Mouse (Mus musculus): ENCODE measurements around the gene Pou3f3. TPM values are rescaled to one million over a fixed set of nuclear protein-coding genes. Genes with fewer than 3 reads are reported as not detected.

Pou3f3 gene
- polyA plus RNA-seq, 1 experiment from 2014 or later = 0.21 TPM

GRCm38 (mm10) chr1:42699471-42699871 lies 3.9 kb downstream of the Pou3f3 start:
- Histone ChIP-seq H3K4me3 (ENCODE audit: low read length) (no peak overlapping the region), H3K27me3 (replicated peaks; ENCODE audit: control insufficient read depth, insufficient read depth, low read length) (peaks cover 86% of the 10 kb centered on the region), H3K9ac (ENCODE audit: low read depth, low read length) (no peak overlapping the region), H3K27ac (ENCODE audit: low read length) (no peak overlapping the region), H3K4me1 (ENCODE audit: control insufficient read depth, insufficient read depth, low read length) (peaks cover 33% of the 10 kb centered on the region), H3K4me2 (ENCODE audit: low read depth, low read length) (no peak overlapping the region), H3K36me3 (ENCODE audit: control insufficient read depth, insufficient read depth, low read length) (no peaks in the 10 kb centered on the region), H3K9me3 (ENCODE audit: control insufficient read depth, low read length) (no peaks in the 10 kb centered on the region)
- ATAC-seq = no peak
- WGBS = 3% methylated on average over 19 of the region's 19 CpGs

- WGBS = 15% methylated on average over 3 of the region's 3 CpGs
- H3K27me3 ChIP-seq (replicated peaks; ENCODE audit: control insufficient read depth, insufficient read depth, low read length) = peaks cover 86% of the 10 kb centered on the region
- H3K4me1 ChIP-seq (ENCODE audit: control insufficient read depth, insufficient read depth, low read length) = peaks cover 28% of the 10 kb centered on the region
- no peak overlapping the region for H3K4me3 ChIP-seq (ENCODE audit: low read length)
- no peak overlapping the region for H3K9ac ChIP-seq (ENCODE audit: low read depth, low read length)
- H3K9me3 ChIP-seq (ENCODE audit: control insufficient read depth, low read length) = no peaks in the 10 kb centered on the region
- no peaks in the 10 kb centered on the region for H3K36me3 ChIP-seq (ENCODE audit: control insufficient read depth, insufficient read depth, low read length)
- no peak for ATAC-seq
- no peak overlapping the region for H3K27ac ChIP-seq (ENCODE audit: low read length)
- no peak overlapping the region for H3K4me2 ChIP-seq (ENCODE audit: low read depth, low read length)
Measured at GRCm38 (mm10) chr1:42700171-42700570, 4.6 kb downstream of the Pou3f3 start.

GRCm38 (mm10) chr1:42700815-42701214 lies 5.2 kb downstream of the Pou3f3 start:
- Histone ChIP-seq H3K4me3 (ENCODE audit: low read length) (no peak overlapping the region), H3K9ac (ENCODE audit: low read depth, low read length) (no peak overlapping the region), H3K4me1 (ENCODE audit: control insufficient read depth, insufficient read depth, low read length) (peaks cover 27% of the 10 kb centered on the region), H3K36me3 (ENCODE audit: control insufficient read depth, insufficient read depth, low read length) (no peaks in the 10 kb centered on the region), H3K9me3 (ENCODE audit: control insufficient read depth, low read length) (no peaks in the 10 kb centered on the region), H3K27ac (ENCODE audit: low read length) (no peak overlapping the region), H3K27me3 (replicated peaks; ENCODE audit: control insufficient read depth, insufficient read depth, low read length) (peaks cover 86% of the 10 kb centered on the region), H3K4me2 (ENCODE audit: low read depth, low read length) (no peak overlapping the region)
- WGBS = 27% methylated on average over 1 of the region's 1 CpGs
- ATAC-seq = no peak

- Histone ChIP-seq H3K4me2 (ENCODE audit: low read depth, low read length) (no peak overlapping the region), H3K27me3 (replicated peaks; ENCODE audit: control insufficient read depth, insufficient read depth, low read length) (peaks cover 83% of the 10 kb centered on the region), H3K4me1 (ENCODE audit: control insufficient read depth, insufficient read depth, low read length) (peaks cover 17% of the 10 kb centered on the region), H3K9ac (ENCODE audit: low read depth, low read length) (no peak overlapping the region), H3K36me3 (ENCODE audit: control insufficient read depth, insufficient read depth, low read length) (no peaks in the 10 kb centered on the region), H3K9me3 (ENCODE audit: control insufficient read depth, low read length) (no peaks in the 10 kb centered on the region), H3K27ac (ENCODE audit: low read length) (no peak overlapping the region), H3K4me3 (ENCODE audit: low read length) (no peak overlapping the region)
- WGBS = 16% methylated on average over 5 of the region's 5 CpGs
- ATAC-seq = no peak
Measured at GRCm38 (mm10) chr1:42701833-42702611, 6.5 kb downstream of the Pou3f3 start.

- Histone ChIP-seq H3K27me3 (replicated peaks; ENCODE audit: control insufficient read depth, insufficient read depth, low read length) (peaks cover 83% of the 10 kb centered on the region), H3K36me3 (ENCODE audit: control insufficient read depth, insufficient read depth, low read length) (no peaks in the 10 kb centered on the region), H3K27ac (ENCODE audit: low read length) (no peak overlapping the region), H3K4me1 (ENCODE audit: control insufficient read depth, insufficient read depth, low read length) (peaks cover 8% of the 10 kb centered on the region), H3K9me3 (ENCODE audit: control insufficient read depth, low read length) (no peaks in the 10 kb centered on the region), H3K4me3 (ENCODE audit: low read length) (no peak overlapping the region), H3K9ac (ENCODE audit: low read depth, low read length) (no peak overlapping the region), H3K4me2 (ENCODE audit: low read depth, low read length) (no peak overlapping the region)
- no peak for ATAC-seq
- WGBS = 4% methylated on average over 9 of the region's 9 CpGs
Measured at GRCm38 (mm10) chr1:42702984-42703383, 7.4 kb downstream of the Pou3f3 start.

GRCm38 (mm10) chr1:42703424-42703823 lies 7.9 kb downstream of the Pou3f3 start:
- ATAC-seq = no peak
- H3K9ac ChIP-seq (ENCODE audit: low read depth, low read length) = no peak overlapping the region
- H3K4me1 ChIP-seq (ENCODE audit: control insufficient read depth, insufficient read depth, low read length) = peaks cover 3% of the 10 kb centered on the region
- no peak overlapping the region for H3K4me3 ChIP-seq (ENCODE audit: low read length)
- H3K27me3 ChIP-seq (replicated peaks; ENCODE audit: control insufficient read depth, insufficient read depth, low read length) = peaks cover 82% of the 10 kb centered on the region
- H3K9me3 ChIP-seq (ENCODE audit: control insufficient read depth, low read length) = no peaks in the 10 kb centered on the region
- 3% methylated on average over 7 of the region's 7 CpGs for WGBS
- H3K27ac ChIP-seq (ENCODE audit: low read length) = no peak overlapping the region
- no peak overlapping the region for H3K4me2 ChIP-seq (ENCODE audit: low read depth, low read length)
- no peaks in the 10 kb centered on the region for H3K36me3 ChIP-seq (ENCODE audit: control insufficient read depth, insufficient read depth, low read length)

GRCm38 (mm10) chr1:42703851-42704613 lies 8.5 kb downstream of the Pou3f3 start:
- Histone ChIP-seq H3K27ac (ENCODE audit: low read length) (no peak overlapping the region), H3K4me3 (ENCODE audit: low read length) (no peak overlapping the region), H3K9ac (ENCODE audit: low read depth, low read length) (no peak overlapping the region), H3K27me3 (replicated peaks; ENCODE audit: control insufficient read depth, insufficient read depth, low read length) (peaks cover 81% of the 10 kb centered on the region), H3K36me3 (ENCODE audit: control insufficient read depth, insufficient read depth, low read length) (no peaks in the 10 kb centered on the region), H3K4me2 (ENCODE audit: low read depth, low read length) (no peak overlapping the region), H3K9me3 (ENCODE audit: control insufficient read depth, low read length) (no peaks in the 10 kb centered on the region), H3K4me1 (ENCODE audit: control insufficient read depth, insufficient read depth, low read length) (no peaks in the 10 kb centered on the region)
- no peak for ATAC-seq
- 2% methylated on average over 26 of the region's 26 CpGs for WGBS

- Histone ChIP-seq H3K9me3 (ENCODE audit: control insufficient read depth, low read length) (no peaks in the 10 kb centered on the region), H3K27ac (ENCODE audit: low read length) (no peak overlapping the region), H3K9ac (ENCODE audit: low read depth, low read length) (no peak overlapping the region), H3K4me2 (ENCODE audit: low read depth, low read length) (no peak overlapping the region), H3K4me3 (ENCODE audit: low read length) (no peak overlapping the region), H3K36me3 (ENCODE audit: control insufficient read depth, insufficient read depth, low read length) (no peaks in the 10 kb centered on the region), H3K27me3 (replicated peaks; ENCODE audit: control insufficient read depth, insufficient read depth, low read length) (peaks cover 85% of the 10 kb centered on the region), H3K4me1 (ENCODE audit: control insufficient read depth, insufficient read depth, low read length) (no peaks in the 10 kb centered on the region)
- WGBS = 8% methylated on average over 17 of the region's 17 CpGs
- ATAC-seq = no peak
Measured at GRCm38 (mm10) chr1:42704981-42705810, 9.6 kb downstream of the Pou3f3 start.

- 8% methylated on average over 8 of the region's 8 CpGs for WGBS
- Histone ChIP-seq H3K27ac (ENCODE audit: low read length) (no peak overlapping the region), H3K27me3 (replicated peaks; ENCODE audit: control insufficient read depth, insufficient read depth, low read length) (peaks cover 85% of the 10 kb centered on the region)
Measured at GRCm38 (mm10) chr1:42705811-42706160, 10.2 kb downstream of the Pou3f3 start.

More at GRCm38 (mm10) chr1:42705811-42706160, 10.2 kb downstream of the Pou3f3 start:
- H3K4me1 ChIP-seq (ENCODE audit: control insufficient read depth, insufficient read depth, low read length) = no peaks in the 10 kb centered on the region
- no peaks in the 10 kb centered on the region for H3K9me3 ChIP-seq (ENCODE audit: control insufficient read depth, low read length)
- H3K9ac ChIP-seq (ENCODE audit: low read depth, low read length) = no peak overlapping the region
- ATAC-seq = no peak
- H3K4me2 ChIP-seq (ENCODE audit: low read depth, low read length) = no peak overlapping the region
- H3K36me3 ChIP-seq (ENCODE audit: control insufficient read depth, insufficient read depth, low read length) = no peaks in the 10 kb centered on the region
- H3K4me3 ChIP-seq (ENCODE audit: low read length) = no peak overlapping the region
